Mouse (Mus musculus): ENCODE measurements around the gene Olfr221.
"Not testable (repeated sequence)": the region's sequence is repeated elsewhere in the genome, so short reads cannot be mapped to it uniquely, and the experiment has no call there.

Olfr221 gene

GRCm38 (mm10) chr14:52042359-52042758 lies at the start of gene Olfr221:
Gene Olfr221, minus strand, starts transcription at chr14:52042459.
- DNase-seq (ENCODE audit: low read depth, low spot score), result not testable (repeated sequence)

- no peak for DNase-seq (ENCODE audit: low read depth, low spot score)
Observed at GRCm38 (mm10) chr14:52083083-52083482, 40.8 kb upstream of the Olfr221 start.

GRCm38 (mm10) chr14:52071599-52072137 lies 29.4 kb upstream of the Olfr221 start:
- no peak for DNase-seq (ENCODE audit: low read depth, low spot score)

- no peak for DNase-seq (ENCODE audit: low read depth, low spot score)
Observed at GRCm38 (mm10) chr14:52066135-52066534, 23.9 kb upstream of the Olfr221 start.

- DNase-seq (ENCODE audit: low read depth, low spot score), result no peak
Observed at GRCm38 (mm10) chr14:52061798-52062197, 19.5 kb upstream of the Olfr221 start.

- DNase-seq (ENCODE audit: low read depth, low spot score), result no peak
Observed at GRCm38 (mm10) chr14:52060800-52061199, 18.5 kb upstream of the Olfr221 start.

- no peak for DNase-seq (ENCODE audit: low read depth, low spot score)
Observed at GRCm38 (mm10) chr14:52059982-52060381, 17.7 kb upstream of the Olfr221 start.

GRCm38 (mm10) chr14:52052720-52053119 lies 10.5 kb upstream of the Olfr221 start:
- not testable (repeated sequence) for DNase-seq (ENCODE audit: low read depth, low spot score)

GRCm38 (mm10) chr14:52045966-52046565 lies 3.8 kb upstream of the Olfr221 start:
- no peak for DNase-seq (ENCODE audit: low read depth, low spot score)

- no peak for DNase-seq (ENCODE audit: low read depth, low spot score)
Observed at GRCm38 (mm10) chr14:52044901-52045678, 2.8 kb upstream of the Olfr221 start.

- DNase-seq (ENCODE audit: low read depth, low spot score), result no peak
Observed at GRCm38 (mm10) chr14:52043446-52043845, 1.2 kb upstream of the Olfr221 start.

- DNase-seq (ENCODE audit: low read depth, low spot score), result no peak
Observed at GRCm38 (mm10) chr14:52039332-52039731, 2.9 kb downstream of the Olfr221 start.

GRCm38 (mm10) chr14:52035926-52036325 lies 6.3 kb downstream of the Olfr221 start:
- DNase-seq (ENCODE audit: low read depth, low spot score), result no peak

- DNase-seq (ENCODE audit: low read depth, low spot score), result no peak
Observed at GRCm38 (mm10) chr14:52026342-52026741, 15.9 kb downstream of the Olfr221 start.

GRCm38 (mm10) chr14:52024133-52024532 lies 18.1 kb downstream of the Olfr221 start:
- no peak for DNase-seq (ENCODE audit: low read depth, low spot score)

- peak; percentile 93 for DNase-seq (ENCODE audit: low read depth, low spot score)
Observed at GRCm38 (mm10) chr14:52022709-52023459, 19.4 kb downstream of the Olfr221 start.

GRCm38 (mm10) chr14:52022244-52022708 lies 20.0 kb downstream of the Olfr221 start:
- no peak for DNase-seq (ENCODE audit: low read depth, low spot score)

GRCm38 (mm10) chr14:52021568-52022212 lies 20.6 kb downstream of the Olfr221 start:
- DNase-seq (ENCODE audit: low read depth, low spot score), result no peak

- DNase-seq (ENCODE audit: low read depth, low spot score), result no peak
Observed at GRCm38 (mm10) chr14:52021138-52021529, 21.1 kb downstream of the Olfr221 start.

GRCm38 (mm10) chr14:52020486-52021137 lies 21.6 kb downstream of the Olfr221 start, which contains the start of gene Zfp219:
Gene Zfp219, minus strand, starts transcription at chr14:52020733.
- peak; percentile 76 for DNase-seq (ENCODE audit: low read depth, low spot score)

Measured in CD4-positive helper T cell, adult 2 months (primary cell).